Comparison of ENCODE assay signal across 8 mouse cellular contexts in the genomic region with DNA sequence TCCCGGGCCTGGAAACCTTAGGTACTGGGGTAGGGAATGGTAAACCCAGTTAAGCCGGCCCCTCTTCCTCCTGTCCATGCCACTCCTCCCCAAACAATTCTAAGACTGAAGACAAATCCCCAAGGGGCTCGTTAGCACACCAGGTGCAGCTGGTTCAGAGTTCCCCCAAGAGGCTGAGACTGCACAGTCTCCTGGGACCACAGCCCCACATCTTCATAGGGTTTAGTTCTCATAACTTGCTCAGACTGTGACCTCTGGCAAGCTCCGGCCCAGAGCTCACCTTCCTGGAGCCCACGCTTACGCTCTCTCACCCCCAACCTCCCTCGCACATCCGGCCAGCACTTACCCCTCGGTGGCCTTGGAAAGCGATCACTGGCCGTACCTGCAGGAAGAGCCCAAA. TPM values are rescaled to one million over a fixed set of nuclear protein-coding genes. Genes with fewer than 3 reads are reported as not detected.
DNase-seq lines count a peak whose midpoint lies in the region; ATAC-seq and TF ChIP-seq lines count a peak whose summit lies in the region.

No protein-coding gene starts in this region.

- H3K27me3 ChIP-seq in heart, embryonic 14.5 days (ENCODE audit: control insufficient read depth, insufficient read depth, low read length), result no peaks in the 10 kb centered on the region
- H3K27me3 ChIP-seq in G1E (ENCODE audit: insufficient read depth, low read length), result 0 out of 2 replicates have a peak, but pooled peaks cover 2% of the 10 kb centered on the region
- peaks cover 36% of the 10 kb centered on the region for H3K27me3 ChIP-seq in hindbrain, embryonic 13.5 days
- peaks cover 25% of the 10 kb centered on the region for H3K27me3 ChIP-seq in midbrain, embryonic 14.5 days (ENCODE audit: control insufficient read depth, insufficient read depth, low read length)

- ATAC-seq in heart, embryonic 14.5 days (ENCODE audit: insufficient number of reproducible peaks, insufficient read depth, low FRiP score, low read depth), result 0 out of 2 replicates have a peak, but pooled peaks have one; percentile 9
- ATAC-seq in G1E (ENCODE audit: extremely low read depth, insufficient number of reproducible peaks, low FRiP score, poor library complexity, severe bottlenecking), result no peak
- ATAC-seq in hindbrain, embryonic 13.5 days (ENCODE audit: low FRiP score), result no peak
- ATAC-seq in midbrain, embryonic 14.5 days (ENCODE audit: low FRiP score, low TSS enrichment), result 0 out of 2 replicates have a peak, but pooled peaks have one; percentile 24

- intact Hi-C loops in heart, postnatal 25 days (cut with DNase I), result loop anchor here (10.0 kb wide), 1 partner anchor 933 kb away; no protein-coding TSS in a partner anchor

- no peaks in the 10 kb centered on the region for H3K9me3 ChIP-seq in heart, embryonic 14.5 days (ENCODE audit: control insufficient read depth, low read length)
- H3K9me3 ChIP-seq in G1E (replicated peaks), result no peaks in the 10 kb centered on the region
- no peaks in the 10 kb centered on the region for H3K9me3 ChIP-seq in hindbrain, embryonic 13.5 days
- no peaks in the 10 kb centered on the region for H3K9me3 ChIP-seq in midbrain, embryonic 14.5 days (ENCODE audit: control insufficient read depth, low read length)

- H3K4me3 ChIP-seq in heart, embryonic 14.5 days (ENCODE audit: control insufficient read depth in 1 of 2, insufficient read depth in 1 of 2, low read depth in 1 of 2, low read length in 2 of 2), result peak overlapping the region; percentile 50 to 52
- H3K4me3 ChIP-seq in G1E (ENCODE audit: low read depth, low read length), result peak overlapping the region; percentile 74; the same call in 1 of the 2 replicates
- peak overlapping the region; percentile 32 for H3K4me3 ChIP-seq in hindbrain, embryonic 13.5 days
- peak overlapping the region; percentile 22; the same call in 1 of the 2 replicates for H3K4me3 ChIP-seq in midbrain, embryonic 14.5 days (replicated peaks; ENCODE audit: low read depth, low read length)

- TF ChIP-seq CTCF in G1E (IDR thresholded peaks at IDR 0.05; ENCODE audit: low read depth, low read length), result no peak

- peak overlapping the region; percentile 70 for H3K9ac ChIP-seq in heart, embryonic 14.5 days (ENCODE audit: low read length)
- 0 out of 2 replicates have a peak overlapping the region, but pooled peaks have one; percentile 29 for H3K9ac ChIP-seq in hindbrain, embryonic 13.5 days
- H3K9ac ChIP-seq in midbrain, embryonic 14.5 days (replicated peaks; ENCODE audit: low read length), result no peak overlapping the region; the same call in 1 of the 2 replicates

- H3K4me2 ChIP-seq in heart, embryonic 14.5 days (ENCODE audit: low read length), result peak overlapping the region; percentile 97
- peak overlapping the region; percentile 58 for H3K4me2 ChIP-seq in hindbrain, embryonic 13.5 days
- H3K4me2 ChIP-seq in midbrain, embryonic 14.5 days (ENCODE audit: low read length), result peak overlapping the region; percentile 48

- 10% methylated on average over 11 of the region's 11 CpGs for WGBS in heart, embryonic 14.5 days
- 11% methylated on average over 11 of the region's 11 CpGs for WGBS in hindbrain, embryonic 13.5 days
- WGBS in midbrain, embryonic 14.5 days, result 10% methylated on average over 11 of the region's 11 CpGs

- no peak for DNase-seq in heart, postnatal 25 days (ENCODE audit: low spot score)
- no peak for DNase-seq in G1E (ENCODE audit: low spot score)
- no peak for DNase-seq in midbrain, embryonic 14.5 days
- DNase-seq in urinary bladder, postnatal 36 days (ENCODE audit: low spot score in 2 of 2), result no peak
- no peak for DNase-seq in thymus, postnatal 10 days (ENCODE audit: low spot score in 2 of 2)
- no peak for DNase-seq in gastrocnemius, postnatal 10 days

- peaks cover 32% of the 10 kb centered on the region for H3K36me3 ChIP-seq in heart, embryonic 14.5 days (ENCODE audit: control insufficient read depth, insufficient read depth, low read length)
- peaks cover 44% of the 10 kb centered on the region for H3K36me3 ChIP-seq in G1E (replicated peaks)
- H3K36me3 ChIP-seq in hindbrain, embryonic 13.5 days, result peaks cover 33% of the 10 kb centered on the region
- peaks cover 31% of the 10 kb centered on the region for H3K36me3 ChIP-seq in midbrain, embryonic 14.5 days (ENCODE audit: control insufficient read depth, insufficient read depth, low read length)

- H3K27ac ChIP-seq in heart, embryonic 14.5 days (replicated peaks in 1 of 2; ENCODE audit: control insufficient read depth in 1 of 2, insufficient read depth in 1 of 2, low read depth in 2 of 2, low read length in 2 of 2), result no peak overlapping the region
- H3K27ac ChIP-seq in hindbrain, embryonic 13.5 days, result no peak overlapping the region
- H3K27ac ChIP-seq in midbrain, embryonic 14.5 days (replicated peaks; ENCODE audit: low read depth, low read length), result no peak overlapping the region

- peaks cover 10 to 15% of the 10 kb centered on the region in 2 experiments; a peak in 3 of 4 replicates for H3K4me1 ChIP-seq in heart, embryonic 14.5 days (ENCODE audit: control insufficient read depth in 2 of 2, insufficient read depth in 2 of 2, low read length in 2 of 2)
- peaks cover 42% of the 10 kb centered on the region for H3K4me1 ChIP-seq in G1E (ENCODE audit: insufficient read depth, low read depth, low read length)
- peaks cover 16% of the 10 kb centered on the region for H3K4me1 ChIP-seq in hindbrain, embryonic 13.5 days (replicated peaks)
- peaks cover 10% of the 10 kb centered on the region; the same call in 1 of the 2 replicates for H3K4me1 ChIP-seq in midbrain, embryonic 14.5 days (ENCODE audit: control insufficient read depth, insufficient read depth, low read length)

RNA-seq across cellular contexts. Expression of a gene that starts 2.3 kb away (rescaled TPM):
- 0.77 and 1.3 TPM in 2 replicates for polyA plus RNA-seq in heart, embryonic 14.5 days (2014; fragmentation: Nextera tagmentation; extraction: Ambion mirVana)
- under 1 TPM in 1 of 2 experiments, not detected in 1; 0.14 TPM for total RNA-seq in heart, postnatal 25 days (2021)
- total RNA-seq in G1E (2014; fragmentation: Nextera tagmentation) (not detected in 2 replicates), G1E (2017) (0.29 TPM in 1 of 2 replicates, not detected in the other)
- polyA plus RNA-seq in G1E (2012), result 0.02 TPM in 1 of 2 replicates, not detected in the other
- polyA plus RNA-seq in hindbrain, embryonic 13.5 days (2015; fragmentation: Nextera tagmentation; extraction: Ambion mirVana), result 2.5 and 2.8 TPM in 2 replicates
- polyA plus RNA-seq in midbrain, embryonic 14.5 days (2014; fragmentation: Nextera tagmentation; extraction: Ambion mirVana), result 1.4 and 2.0 TPM in 2 replicates
- total RNA-seq in gastrocnemius, postnatal 10 days (2021), result not detected

RNA-seq across cellular contexts. Expression of a gene that starts 7.2 kb away (rescaled TPM):
- 675 and 694 TPM in 2 replicates for polyA plus RNA-seq in heart, embryonic 14.5 days (2014; fragmentation: Nextera tagmentation; extraction: Ambion mirVana)
- 100 to 1,000 TPM; 392 to 395 TPM for total RNA-seq in heart, postnatal 25 days (2021)
- total RNA-seq in G1E (2014; fragmentation: Nextera tagmentation) (123 and 125 TPM in 2 replicates), G1E (2017) (282 and 373 TPM in 2 replicates)
- polyA plus RNA-seq in G1E (2012), result 206 and 279 TPM in 2 replicates
- polyA plus RNA-seq in hindbrain, embryonic 13.5 days (2015; fragmentation: Nextera tagmentation; extraction: Ambion mirVana), result 391 and 404 TPM in 2 replicates
- 352 and 382 TPM in 2 replicates for polyA plus RNA-seq in midbrain, embryonic 14.5 days (2014; fragmentation: Nextera tagmentation; extraction: Ambion mirVana)
- 100 to 1,000 TPM; 375 to 398 TPM for total RNA-seq in gastrocnemius, postnatal 10 days (2021)

RNA-seq across cellular contexts. Expression of a gene that starts 11.3 kb away (rescaled TPM):
- 85.7 and 101 TPM in 2 replicates for polyA plus RNA-seq in heart, embryonic 14.5 days (2014; fragmentation: Nextera tagmentation; extraction: Ambion mirVana)
- total RNA-seq in heart, postnatal 25 days (2021), result 10 to 100 TPM; 22.8 to 23.1 TPM
- total RNA-seq in G1E (2014; fragmentation: Nextera tagmentation) (20.7 and 21.5 TPM in 2 replicates), G1E (2017) (73.2 and 82.9 TPM in 2 replicates)
- 112 and 124 TPM in 2 replicates for polyA plus RNA-seq in G1E (2012)
- 111 and 119 TPM in 2 replicates for polyA plus RNA-seq in hindbrain, embryonic 13.5 days (2015; fragmentation: Nextera tagmentation; extraction: Ambion mirVana)
- 92.4 and 102 TPM in 2 replicates for polyA plus RNA-seq in midbrain, embryonic 14.5 days (2014; fragmentation: Nextera tagmentation; extraction: Ambion mirVana)
- 10 to 100 TPM; 23.1 to 30.5 TPM for total RNA-seq in gastrocnemius, postnatal 10 days (2021)

RNA-seq across cellular contexts. Expression of a gene that starts 14.8 kb away (rescaled TPM):
- 0.20 and 0.63 TPM in 2 replicates for polyA plus RNA-seq in heart, embryonic 14.5 days (2014; fragmentation: Nextera tagmentation; extraction: Ambion mirVana)
- total RNA-seq in heart, postnatal 25 days (2021), result under 1 TPM in 1 of 2 experiments, not detected in 1; 0.10 TPM
- not detected in 2 replicates for total RNA-seq in G1E (2014; fragmentation: Nextera tagmentation)
- total RNA-seq in G1E (2017), result 0.58 and 1.3 TPM in 2 replicates
- not detected in 2 replicates for polyA plus RNA-seq in G1E (2012)
- polyA plus RNA-seq in hindbrain, embryonic 13.5 days (2015; fragmentation: Nextera tagmentation; extraction: Ambion mirVana), result 1.3 TPM in 2 replicates
- polyA plus RNA-seq in midbrain, embryonic 14.5 days (2014; fragmentation: Nextera tagmentation; extraction: Ambion mirVana), result 1.8 TPM in 2 replicates
- under 1 TPM in 1 of 2 experiments, not detected in 1; 0.21 TPM for total RNA-seq in gastrocnemius, postnatal 10 days (2021)

RNA-seq across cellular contexts. Expression of a gene that starts 28.2 kb away (rescaled TPM):
- 3.1 and 3.4 TPM in 2 replicates for polyA plus RNA-seq in heart, embryonic 14.5 days (2014; fragmentation: Nextera tagmentation; extraction: Ambion mirVana)
- 1 to 10 TPM; 2.3 to 2.9 TPM for total RNA-seq in heart, postnatal 25 days (2021)
- total RNA-seq in G1E (2014; fragmentation: Nextera tagmentation), result 2.9 and 3.4 TPM in 2 replicates
- total RNA-seq in G1E (2017), result 0.55 and 1.2 TPM in 2 replicates
- polyA plus RNA-seq in G1E (2012), result 0.11 and 0.13 TPM in 2 replicates
- 5.7 and 6.8 TPM in 2 replicates for polyA plus RNA-seq in hindbrain, embryonic 13.5 days (2015; fragmentation: Nextera tagmentation; extraction: Ambion mirVana)
- polyA plus RNA-seq in midbrain, embryonic 14.5 days (2014; fragmentation: Nextera tagmentation; extraction: Ambion mirVana), result 2.9 and 4.5 TPM in 2 replicates
- 1 to 10 TPM; 1.7 to 2.0 TPM for total RNA-seq in gastrocnemius, postnatal 10 days (2021)

Comparison
In these comparisons a context has a peak if more than half of its experiments do, and no peak if none do; other contexts are left out.
1. ATAC-seq: peak in heart, embryonic 14.5 days (single experiment) and midbrain, embryonic 14.5 days (single experiment); none in G1E (single experiment) and hindbrain, embryonic 13.5 days (single experiment).
2. H3K4me3 ChIP-seq: peak in every context shown above with its lines; median percentile 74 in G1E; 51 in heart, embryonic 14.5 days; 32 in hindbrain, embryonic 13.5 days; 22 in midbrain, embryonic 14.5 days.
3. Peak in every context shown above with its lines, with median percentiles within 50 percentile points of each other: H3K4me2 ChIP-seq.